Mouse (Mus musculus) heart, embryonic 10.5 days (tissue): ENCODE data around the gene Il22ra1. TPM values are rescaled to one million over a fixed set of nuclear protein-coding genes. Genes with fewer than 3 reads are reported as not detected.

ENCODE experiments used
- DNase-seq: peaks from one replicate; pipeline ENCODE4 v3.0.0-alpha.2; 2017; ENCODE audit warnings: low spot score
- H3K27ac ChIP-seq: fragments of 300-500 bp; sonication (generic); 2 replicates; pipeline ENCODE4 v1.5.1; 2016; ENCODE audit warnings: mild to moderate bottlenecking
- H3K27me3 ChIP-seq: fragments of 300-500 bp; sonication (generic); 2 replicates; pipeline ENCODE4 v1.6.1; 2016; ENCODE audit warnings: mild to moderate bottlenecking; ENCODE audit not compliant: poor library complexity, insufficient read depth, severe bottlenecking
- H3K36me3 ChIP-seq: fragments of 300-500 bp; sonication (generic); 2 replicates; pipeline ENCODE4 v1.6.1; 2016; ENCODE audit warnings: mild to moderate bottlenecking, moderate library complexity
- H3K4me1 ChIP-seq: fragments of 300-500 bp; sonication (generic); 2 replicates; pipeline ENCODE4 v1.6.1; 2016; ENCODE audit warnings: mild to moderate bottlenecking
- H3K4me3 ChIP-seq: fragments of 300-500 bp; sonication (generic); 2 replicates; pipeline ENCODE4 v1.5.1; 2016; ENCODE audit warnings: mild to moderate bottlenecking, moderate library complexity
- H3K9me3 ChIP-seq: fragments of 300-500 bp; sonication (generic); 2 replicates; pipeline ENCODE4 v1.6.1; 2016; ENCODE audit warnings: mild to moderate bottlenecking, moderate library complexity
- WGBS: fragments of 180-500 bp; shearing (Covaris S2); methylation state at CpG from one replicate; pipeline ENCODE4 v1.1.7; 2016; 5-methylcytosine and 5-hydroxymethylcytosine counted together
- polyA plus RNA-seq: library from polyadenylated mRNA; unstranded; fragments of >200 nt; fragmentation: Nextera tagmentation; extraction: Ambion mirVana; gene quantifications from 2 replicates; pipeline ENCODE4 v1.2.1, GENCODE M21; 2016

Gene Il22ra1
- 0.13 TPM in 1 of 2 replicates, not detected in the other for polyA plus RNA-seq

- Histone ChIP-seq H3K4me1 (peaks cover 34% of the 10 kb centered on the region), H3K4me3 (peak within 1 kb of the TSS; percentile 48), H3K9me3 (no peaks in the 10 kb centered on the region; the same call in 1 of the 2 replicates), H3K27ac (peak within 1 kb of the TSS; percentile 72), H3K36me3 (no peaks in the 10 kb centered on the region), H3K27me3 (peaks cover 26% of the 10 kb centered on the region)
- WGBS: 9% methylated on average over 14 of the region's 14 CpGs
- DNase-seq: no peak
Observed at GRCm38 (mm10) chr4:135727817-135728216, at the start of gene Il22ra1. Il22ra1 (plus strand) TSS chr4:135728172.

- no peak for DNase-seq
- H3K9me3 ChIP-seq: no peaks in the 10 kb centered on the region
- H3K36me3 ChIP-seq: no peaks in the 10 kb centered on the region
- 70% methylated on average over 4 of the region's 4 CpGs for WGBS
- H3K4me1 ChIP-seq: peaks cover 7% of the 10 kb centered on the region; the same call in 1 of the 2 replicates
- H3K27ac ChIP-seq: no peak overlapping the region
- H3K4me3 ChIP-seq: no peak overlapping the region
- H3K27me3 ChIP-seq: peaks cover 44% of the 10 kb centered on the region; the same call in 1 of the 2 replicates
Observed at GRCm38 (mm10) chr4:135679316-135679715, 48.7 kb upstream of the Il22ra1 start.

GRCm38 (mm10) chr4:135681789-135682188, 46.2 kb upstream of the Il22ra1 start:
- DNase-seq: no peak
- peaks cover 60% of the 10 kb centered on the region for H3K27me3 ChIP-seq
- no peak overlapping the region for H3K27ac ChIP-seq
- no peaks in the 10 kb centered on the region for H3K9me3 ChIP-seq
- WGBS: 74% methylated on average over 5 of the region's 5 CpGs
- H3K4me3 ChIP-seq: no peak overlapping the region
- peaks cover 10% of the 10 kb centered on the region for H3K4me1 ChIP-seq
- H3K36me3 ChIP-seq: no peaks in the 10 kb centered on the region

GRCm38 (mm10) chr4:135683553-135683952, 44.4 kb upstream of the Il22ra1 start:
- Histone ChIP-seq H3K9me3 (no peaks in the 10 kb centered on the region), H3K27ac (no peak overlapping the region), H3K27me3 (peaks cover 71% of the 10 kb centered on the region), H3K36me3 (no peaks in the 10 kb centered on the region), H3K4me1 (peaks cover 11% of the 10 kb centered on the region), H3K4me3 (no peak overlapping the region)
- 12% methylated on average over 4 of the region's 4 CpGs for WGBS
- no peak for DNase-seq

GRCm38 (mm10) chr4:135684731-135685130, 43.2 kb upstream of the Il22ra1 start:
- no peak for DNase-seq
- WGBS: 35% methylated on average over 3 of the region's 3 CpGs
- Histone ChIP-seq H3K27me3 (peaks cover 78% of the 10 kb centered on the region), H3K9me3 (no peaks in the 10 kb centered on the region), H3K4me3 (no peak overlapping the region), H3K36me3 (no peaks in the 10 kb centered on the region), H3K27ac (no peak overlapping the region), H3K4me1 (peaks cover 11% of the 10 kb centered on the region)

GRCm38 (mm10) chr4:135685906-135686567, 41.9 kb upstream of the Il22ra1 start, which contains the start of gene Ifnlr1:
Ifnlr1 (plus strand) TSS chr4:135686287.
- Histone ChIP-seq H3K9me3 (no peaks in the 10 kb centered on the region), H3K27me3 (peaks cover 80% of the 10 kb centered on the region), H3K4me3 (peak within 1 kb of the TSS; percentile 84), H3K36me3 (no peaks in the 10 kb centered on the region), H3K4me1 (peaks cover 11% of the 10 kb centered on the region), H3K27ac (peak within 1 kb of the TSS; percentile 82)
- WGBS: 2% methylated on average over 41 of the region's 41 CpGs
- no peak for DNase-seq

- no peak for DNase-seq
Observed at GRCm38 (mm10) chr4:135686568-135686953, 41.4 kb upstream of the Il22ra1 start.

GRCm38 (mm10) chr4:135689797-135690196, 38.2 kb upstream of the Il22ra1 start:
- DNase-seq: no peak
- H3K27me3 ChIP-seq: peaks cover 65% of the 10 kb centered on the region
- no peaks in the 10 kb centered on the region for H3K36me3 ChIP-seq
- 86% methylated on average over 7 of the region's 7 CpGs for WGBS
- H3K4me1 ChIP-seq: peaks cover 11% of the 10 kb centered on the region
- H3K27ac ChIP-seq: no peak overlapping the region
- H3K9me3 ChIP-seq: no peaks in the 10 kb centered on the region
- no peak overlapping the region for H3K4me3 ChIP-seq

More at GRCm38 (mm10) chr4:135686568-135686953, 41.4 kb upstream of the Il22ra1 start:
- Histone ChIP-seq H3K4me3 (peak overlapping the region; percentile 84), H3K27ac (peak overlapping the region; percentile 82), H3K4me1 (peaks cover 11% of the 10 kb centered on the region), H3K36me3 (no peaks in the 10 kb centered on the region), H3K9me3 (no peaks in the 10 kb centered on the region), H3K27me3 (peaks cover 83% of the 10 kb centered on the region)
- WGBS: 1% methylated on average over 21 of the region's 21 CpGs

GRCm38 (mm10) chr4:135690241-135690640, 37.7 kb upstream of the Il22ra1 start:
- no peaks in the 10 kb centered on the region for H3K9me3 ChIP-seq
- no peaks in the 10 kb centered on the region for H3K36me3 ChIP-seq
- no peak for DNase-seq
- peaks cover 11% of the 10 kb centered on the region for H3K4me1 ChIP-seq
- WGBS: 77% methylated on average over 11 of the region's 11 CpGs
- peaks cover 61% of the 10 kb centered on the region for H3K27me3 ChIP-seq
- H3K27ac ChIP-seq: no peak overlapping the region
- H3K4me3 ChIP-seq: no peak overlapping the region

GRCm38 (mm10) chr4:135692916-135693315, 35.1 kb upstream of the Il22ra1 start:
- Histone ChIP-seq H3K4me3 (no peak overlapping the region), H3K27ac (no peak overlapping the region), H3K27me3 (peaks cover 34% of the 10 kb centered on the region), H3K9me3 (no peaks in the 10 kb centered on the region), H3K36me3 (no peaks in the 10 kb centered on the region), H3K4me1 (no peaks in the 10 kb centered on the region)
- DNase-seq: no peak
- 67% methylated on average over 4 of the region's 4 CpGs for WGBS

GRCm38 (mm10) chr4:135698498-135698897, 29.5 kb upstream of the Il22ra1 start:
- Histone ChIP-seq H3K9me3 (no peaks in the 10 kb centered on the region), H3K4me3 (peak overlapping the region; percentile 7; the same call in 1 of the 2 replicates), H3K27me3 (no peaks in the 10 kb centered on the region), H3K4me1 (peaks cover 7% of the 10 kb centered on the region; the same call in 1 of the 2 replicates), H3K36me3 (no peaks in the 10 kb centered on the region), H3K27ac (no peak overlapping the region)
- 68% methylated on average over 7 of the region's 7 CpGs for WGBS
- no peak for DNase-seq

- 67% methylated on average over 13 of the region's 13 CpGs for WGBS
Observed at GRCm38 (mm10) chr4:135703497-135703896, 24.5 kb upstream of the Il22ra1 start.

GRCm38 (mm10) chr4:135704016-135704415, 24.0 kb upstream of the Il22ra1 start:
- Histone ChIP-seq H3K9me3 (no peaks in the 10 kb centered on the region), H3K4me1 (peaks cover 14% of the 10 kb centered on the region; the same call in 1 of the 2 replicates), H3K4me3 (no peak overlapping the region), H3K36me3 (no peaks in the 10 kb centered on the region), H3K27ac (no peak overlapping the region), H3K27me3 (peaks cover 25% of the 10 kb centered on the region)
- 47% methylated on average over 6 of the region's 6 CpGs for WGBS
- DNase-seq: no peak

More at GRCm38 (mm10) chr4:135703497-135703896, 24.5 kb upstream of the Il22ra1 start:
- no peaks in the 10 kb centered on the region for H3K36me3 ChIP-seq
- no peak overlapping the region for H3K27ac ChIP-seq
- H3K4me1 ChIP-seq: peaks cover 14% of the 10 kb centered on the region; the same call in 1 of the 2 replicates
- H3K9me3 ChIP-seq: no peaks in the 10 kb centered on the region
- no peak for DNase-seq
- peaks cover 22% of the 10 kb centered on the region for H3K27me3 ChIP-seq
- no peak overlapping the region for H3K4me3 ChIP-seq
